Mouse (Mus musculus) stomach, postnatal 0 days (tissue): ENCODE results near the gene Cyp2j7. TPM values are rescaled to one million over a fixed set of nuclear protein-coding genes. Genes with fewer than 3 reads are reported as not detected.
"Not testable (repeated sequence)": the region's sequence is repeated elsewhere in the genome, so short reads cannot be mapped to it uniquely, and the experiment has no call there.

Source experiments
- ATAC-seq: fragments of 200-750 bp; cut with Nextera tagmentation; 2 replicates; pipeline ENCODE4 v1.8.0; 2017; ENCODE audit not compliant: low FRiP score, low TSS enrichment
- DNase-seq: peaks from one replicate; pipeline ENCODE4 v3.0.0-alpha.2; 2016; ENCODE audit warnings: low spot score
- H3K27ac ChIP-seq: fragments of 300-500 bp; sonication (generic); replicated peaks from 2 replicates; pipeline ENCODE4 v1.5.1; 2014; ENCODE audit warnings: mild to moderate bottlenecking, control low read depth
- H3K27me3 ChIP-seq: fragments of 300-500 bp; sonication (generic); 2 replicates; pipeline ENCODE4 v1.6.1; 2014; ENCODE audit warnings: low read length; ENCODE audit not compliant: control insufficient read depth, insufficient read depth
- H3K36me3 ChIP-seq: fragments of 300-500 bp; sonication (generic); 2 replicates; pipeline ENCODE4 v1.6.1; 2014; ENCODE audit warnings: low read length, mixed read lengths; ENCODE audit not compliant: control insufficient read depth, insufficient read depth
- H3K4me1 ChIP-seq: fragments of 300-500 bp; sonication (generic); replicated peaks from 2 replicates; pipeline ENCODE4 v1.6.1; 2014; ENCODE audit warnings: antibody characterized with exemption; ENCODE audit not compliant: control insufficient read depth, insufficient read depth
- H3K4me2 ChIP-seq: fragments of 300-500 bp; sonication (generic); replicated peaks from 2 replicates; pipeline ENCODE4 v1.6.1; 2014; ENCODE audit warnings: low read depth, mild to moderate bottlenecking, control low read depth, moderate library complexity
- H3K4me3 ChIP-seq: fragments of 300-500 bp; sonication (generic); 2 replicates; pipeline ENCODE4 v1.5.1; 2014; ENCODE audit warnings: low read depth, low read length, control low read depth
- H3K9ac ChIP-seq: fragments of 300-500 bp; sonication (generic); 2 replicates; pipeline ENCODE4 v1.6.1; 2014; ENCODE audit warnings: mild to moderate bottlenecking, low read length, control low read depth, mixed read lengths
- H3K9me3 ChIP-seq: fragments of 300-500 bp; sonication (generic); 2 replicates; pipeline ENCODE4 v1.6.1; 2016; ENCODE audit warnings: low read length; ENCODE audit not compliant: control insufficient read depth
- CTCF ChIP-seq: IDR thresholded peaks from 2 replicates; pipeline ENCODE4 v1.5.1; 2016; ENCODE audit warnings: antibody characterized with exemption, low read depth, mild to moderate bottlenecking, moderate library complexity
- EP300 ChIP-seq: optimal IDR thresholded peaks from 2 replicates; pipeline ENCODE3; 2016; ENCODE audit warnings: antibody characterized with exemption
- WGBS: fragments of 180-500 bp; shearing (Covaris S2); extraction: QIAGEN DNeasy Blood & Tissue Kit; methylation state at CpG from one replicate; pipeline ENCODE4 v1.1.7; 2014; 5-methylcytosine and 5-hydroxymethylcytosine counted together
- polyA plus RNA-seq: library from polyadenylated mRNA; unstranded; fragments of >200 nt; fragmentation: Nextera tagmentation; extraction: Ambion mirVana; gene quantifications from 2 replicates; pipeline ENCODE4 v1.2.1, GENCODE M21; 2015

Gene Cyp2j7
- polyA plus RNA-seq: not detected in 2 replicates

GRCm38 (mm10) chr4:96236559-96236958 lies at the start of gene Cyp2j7:
Gene Cyp2j7 (minus strand): TSS chr4:96236659.
- no peaks in the 10 kb centered on the region for H3K36me3 ChIP-seq
- ATAC-seq (no peak), DNase-seq (no peak)
- no peak within 1 kb of the TSS for H3K27ac ChIP-seq
- TF ChIP-seq CTCF (no peak), EP300 (no peak)
- no peaks in the 10 kb centered on the region for H3K27me3 ChIP-seq
- no peaks in the 10 kb centered on the region for H3K9me3 ChIP-seq
- no peak within 1 kb of the TSS for H3K9ac ChIP-seq
- H3K4me2 ChIP-seq: no peak within 1 kb of the TSS
- H3K4me1 ChIP-seq: no peaks in the 10 kb centered on the region
- H3K4me3 ChIP-seq: no peak within 1 kb of the TSS
- WGBS: 72% methylated on average over 3 of the region's 3 CpGs

GRCm38 (mm10) chr4:96276896-96277295 lies 40.4 kb upstream of the Cyp2j7 start:
- ATAC-seq, DNase-seq: not testable (repeated sequence)
- WGBS: 58% methylated on average over 1 of the region's 1 CpGs

GRCm38 (mm10) chr4:96273907-96274306 lies 37.4 kb upstream of the Cyp2j7 start:
- H3K9me3 ChIP-seq: no peaks in the 10 kb centered on the region
- H3K27ac ChIP-seq: no peak overlapping the region
- ATAC-seq (no peak), DNase-seq (peak; percentile 40)
- TF ChIP-seq EP300 (no peak), CTCF (peak; percentile 81)
- H3K36me3 ChIP-seq: no peaks in the 10 kb centered on the region
- H3K9ac ChIP-seq: no peak overlapping the region
- H3K4me3 ChIP-seq: no peak overlapping the region
- H3K4me2 ChIP-seq: no peak overlapping the region
- H3K4me1 ChIP-seq: no peaks in the 10 kb centered on the region
- H3K27me3 ChIP-seq: no peaks in the 10 kb centered on the region

More at GRCm38 (mm10) chr4:96276896-96277295, 40.4 kb upstream of the Cyp2j7 start:
- H3K4me3 ChIP-seq, H3K36me3 ChIP-seq, H3K4me1 ChIP-seq, H3K27ac ChIP-seq, H3K9ac ChIP-seq, H3K27me3 ChIP-seq, H3K9me3 ChIP-seq, H3K4me2 ChIP-seq: not testable (repeated sequence)

GRCm38 (mm10) chr4:96196701-96197100 lies 39.8 kb downstream of the Cyp2j7 start:
- ATAC-seq (no peak), DNase-seq (no peak)
- Histone ChIP-seq H3K9me3 (no peaks in the 10 kb centered on the region), H3K36me3 (no peaks in the 10 kb centered on the region), H3K4me1 (no peaks in the 10 kb centered on the region), H3K4me2 (no peak overlapping the region), H3K9ac (no peak overlapping the region), H3K4me3 (no peak overlapping the region), H3K27ac (no peak overlapping the region), H3K27me3 (no peaks in the 10 kb centered on the region)
- 50% methylated on average over 1 of the region's 1 CpGs for WGBS
- TF ChIP-seq EP300: no peak
- TF ChIP-seq CTCF: no peak

DNA sequence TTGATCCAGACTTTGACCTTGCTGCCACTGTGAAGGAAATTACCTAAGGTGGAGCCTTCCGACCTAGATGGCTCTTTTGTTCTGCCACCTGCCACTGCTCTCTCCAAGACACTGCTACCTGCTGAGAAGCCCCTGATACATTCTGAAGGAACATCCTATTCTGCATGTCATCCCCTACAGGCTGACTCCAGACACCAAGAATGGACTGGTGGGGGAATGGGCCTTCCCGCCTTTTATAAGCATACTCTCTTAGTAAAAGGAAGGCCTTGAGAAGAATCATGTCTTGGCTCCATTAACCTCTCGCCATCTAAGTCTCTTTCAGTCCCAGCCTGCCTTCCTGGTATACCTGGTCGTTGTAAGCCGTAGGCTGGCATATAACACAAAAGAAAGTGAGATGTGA lies 47.1 kb downstream of the Cyp2j7 start:
- H3K27me3 ChIP-seq, H3K9ac ChIP-seq, H3K27ac ChIP-seq, H3K36me3 ChIP-seq, H3K9me3 ChIP-seq, ATAC-seq, H3K4me1 ChIP-seq, DNase-seq, H3K4me3 ChIP-seq, H3K4me2 ChIP-seq: not testable (repeated sequence)
- WGBS: 92% methylated on average over 5 of the region's 5 CpGs

DNA sequence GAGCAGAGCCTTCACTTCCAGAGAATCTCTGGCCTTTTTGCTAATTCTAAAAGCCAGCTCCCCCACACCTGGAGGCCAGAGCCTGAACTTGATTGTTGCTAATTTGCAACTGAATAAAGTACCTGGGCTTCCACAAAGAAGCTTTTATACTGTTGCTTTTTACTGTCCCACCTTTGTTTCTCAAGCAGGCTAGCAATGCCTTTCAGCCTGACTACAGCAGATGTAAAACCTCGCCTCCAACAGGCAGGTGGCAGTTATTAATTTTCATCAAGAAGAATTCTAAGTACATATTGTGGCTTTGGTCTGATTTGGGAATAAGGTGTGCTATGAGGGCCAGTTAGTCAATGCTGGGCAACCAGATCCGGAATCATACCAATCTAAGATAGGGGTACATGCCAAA lies 47.8 kb downstream of the Cyp2j7 start:
- 81% methylated on average over 2 of the region's 2 CpGs for WGBS
- not testable (repeated sequence) for H3K36me3 ChIP-seq, H3K4me3 ChIP-seq, H3K9ac ChIP-seq, H3K27ac ChIP-seq, H3K4me2 ChIP-seq, H3K4me1 ChIP-seq, DNase-seq, ATAC-seq, H3K27me3 ChIP-seq, H3K9me3 ChIP-seq

DNA sequence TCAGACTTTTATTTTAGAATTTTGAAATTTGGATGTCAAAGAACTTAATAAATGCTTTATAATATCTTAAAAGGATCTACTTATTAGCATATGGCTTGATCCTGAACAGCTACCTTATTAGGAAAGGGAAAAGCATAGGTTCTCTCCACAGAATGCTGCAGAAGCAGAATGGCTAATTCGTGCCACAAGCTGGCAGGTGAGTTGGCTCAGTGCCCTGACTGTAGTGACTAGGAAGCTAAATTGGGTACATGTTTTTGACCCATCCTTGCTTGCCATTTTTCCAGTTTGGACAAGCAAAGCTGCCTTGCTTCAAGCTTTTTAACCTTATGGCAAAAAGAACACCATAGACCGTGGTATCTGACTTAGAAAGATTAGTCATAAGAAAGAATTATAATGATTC lies 48.3 kb downstream of the Cyp2j7 start:
- not testable (repeated sequence) for ATAC-seq, H3K4me1 ChIP-seq, H3K4me2 ChIP-seq, H3K36me3 ChIP-seq, H3K9me3 ChIP-seq, H3K4me3 ChIP-seq, H3K9ac ChIP-seq, H3K27ac ChIP-seq, H3K27me3 ChIP-seq, DNase-seq
- 87% methylated on average over 2 of the region's 2 CpGs for WGBS

GRCm38 (mm10) chr4:96184716-96185115 lies 51.7 kb downstream of the Cyp2j7 start:
- not testable (repeated sequence) for H3K9ac ChIP-seq, H3K4me2 ChIP-seq, H3K4me1 ChIP-seq, H3K27ac ChIP-seq, H3K4me3 ChIP-seq, H3K9me3 ChIP-seq, H3K36me3 ChIP-seq, DNase-seq, H3K27me3 ChIP-seq, ATAC-seq
- 85% methylated on average over 2 of the region's 2 CpGs for WGBS
